Mouse (Mus musculus): ENCODE data around the gene Cdk4. TPM values are rescaled to one million over a fixed set of nuclear protein-coding genes. Genes with fewer than 3 reads are reported as not detected.

Gene Cdk4
- polyA plus RNA-seq, 1 experiment: 619 TPM

DNA sequence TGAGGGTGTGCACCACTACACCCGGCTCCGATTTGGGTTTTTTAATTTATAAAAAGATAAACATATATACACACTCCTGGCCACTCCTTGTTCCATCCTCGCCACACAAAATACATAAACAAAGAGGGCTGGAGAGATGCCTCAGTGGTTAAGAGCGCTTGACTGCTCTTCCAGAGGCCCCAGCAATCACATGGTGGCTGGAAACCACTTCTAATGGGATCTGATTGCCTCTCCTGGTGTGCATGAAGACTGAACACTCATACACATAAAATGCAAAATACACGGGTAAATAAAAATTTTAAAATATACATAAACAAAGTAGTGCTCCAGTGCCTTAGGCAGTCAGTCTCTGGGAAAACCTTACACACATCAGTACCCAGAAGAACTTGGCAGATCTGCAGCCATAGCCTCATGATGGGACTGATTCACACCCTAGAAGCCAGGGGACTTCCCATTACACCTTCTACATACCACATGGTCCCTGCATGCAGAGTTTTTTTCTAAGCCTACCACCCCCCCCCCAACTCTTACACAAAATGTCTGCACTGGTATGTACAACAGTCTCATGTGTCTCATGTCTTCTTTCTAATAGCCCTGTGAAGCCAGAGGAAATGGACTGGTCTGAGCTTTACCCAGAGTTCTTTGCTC is 20.7 kb upstream of the Cdk4 start:
- Histone ChIP-seq H3K36me3 (ENCODE audit: control insufficient read depth, insufficient read depth, low read length, poor library complexity, severe bottlenecking) (0 out of 2 replicates have a peak, but pooled peaks cover 4% of the 10 kb centered on the region), H3K9me3 (replicated peaks; ENCODE audit: control insufficient read depth, insufficient read depth, low read length, poor library complexity, severe bottlenecking) (no peaks in the 10 kb centered on the region), H3K27ac (ENCODE audit: insufficient read depth, low read length) (no peak overlapping the region), H3K4me1 (ENCODE audit: control insufficient read depth, insufficient read depth, low read length) (no peaks in the 10 kb centered on the region), H3K27me3 (ENCODE audit: control insufficient read depth, insufficient read depth, low read length, poor library complexity, severe bottlenecking) (no peaks in the 10 kb centered on the region), H3K4me3 (ENCODE audit: low read depth, low read length) (peak overlapping the region; percentile 80), H3K9ac (ENCODE audit: low read depth, poor library complexity, severe bottlenecking) (peak overlapping the region; percentile 75)
- TF ChIP-seq POLR2A (IDR thresholded peaks at IDR 0.05; ENCODE audit: insufficient read depth, low read length): no peak
- TF ChIP-seq EP300 (IDR thresholded peaks at IDR 0.05; ENCODE audit: insufficient read depth, low read depth, low read length): no peak
- TF ChIP-seq CTCF (IDR thresholded peaks at IDR 0.05; ENCODE audit: low read depth, low read length): no peak

DNA sequence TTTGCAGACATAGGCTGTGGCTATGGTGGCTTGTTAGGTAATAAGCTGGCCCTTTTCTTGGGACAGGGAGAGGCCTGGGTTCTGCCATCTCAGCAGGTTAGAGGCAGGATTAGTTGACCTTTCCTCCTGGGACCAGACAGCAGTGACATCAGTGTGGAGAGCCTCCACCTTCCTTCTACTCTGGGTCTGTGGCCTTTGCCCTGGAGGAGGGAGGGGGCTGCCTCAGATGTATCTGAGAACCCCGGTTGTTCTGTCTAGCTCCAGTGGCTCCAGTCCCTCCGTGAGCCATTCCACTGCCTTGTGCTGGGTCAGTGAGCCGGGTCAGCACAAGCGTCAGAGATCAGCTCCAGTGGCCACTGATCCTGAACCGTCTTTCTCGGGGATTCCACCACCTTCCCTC is 20.1 kb upstream of the Cdk4 start:
- Histone ChIP-seq H3K27me3 (ENCODE audit: control insufficient read depth, insufficient read depth, low read length, poor library complexity, severe bottlenecking) (no peaks in the 10 kb centered on the region), H3K27ac (ENCODE audit: insufficient read depth, low read length) (no peak overlapping the region), H3K4me3 (ENCODE audit: low read depth, low read length) (no peak overlapping the region), H3K9ac (ENCODE audit: low read depth, poor library complexity, severe bottlenecking) (no peak overlapping the region), H3K9me3 (replicated peaks; ENCODE audit: control insufficient read depth, insufficient read depth, low read length, poor library complexity, severe bottlenecking) (no peaks in the 10 kb centered on the region), H3K36me3 (ENCODE audit: control insufficient read depth, insufficient read depth, low read length, poor library complexity, severe bottlenecking) (0 out of 2 replicates have a peak, but pooled peaks cover 4% of the 10 kb centered on the region), H3K4me1 (ENCODE audit: control insufficient read depth, insufficient read depth, low read length) (no peaks in the 10 kb centered on the region)
- TF ChIP-seq EP300 (IDR thresholded peaks at IDR 0.05; ENCODE audit: insufficient read depth, low read depth, low read length) (no peak), CTCF (IDR thresholded peaks at IDR 0.05; ENCODE audit: low read depth, low read length) (no peak), POLR2A (IDR thresholded peaks at IDR 0.05; ENCODE audit: insufficient read depth, low read length) (no peak)

DNA sequence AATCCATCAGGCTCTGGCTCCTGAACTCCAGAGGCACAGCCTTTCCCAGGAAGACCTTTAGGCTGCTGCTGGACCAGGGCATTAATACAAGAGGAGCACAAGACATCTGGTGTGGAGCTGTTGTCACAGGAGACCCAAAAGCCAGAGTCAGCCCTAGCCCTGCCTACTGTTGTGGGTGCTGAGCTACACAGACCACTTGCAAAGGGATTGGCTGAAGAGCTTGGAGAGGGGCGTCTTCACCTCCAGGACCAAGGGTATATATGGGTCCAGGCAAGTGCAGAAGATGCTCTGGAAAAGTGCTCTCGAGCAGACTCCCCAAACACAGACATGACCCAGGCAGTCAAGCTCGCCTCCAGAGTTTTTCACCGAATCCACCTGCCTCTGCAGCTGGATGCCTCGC is 15.4 kb upstream of the Cdk4 start, which contains the start of gene Cyp27b1:
Gene Cyp27b1 (plus strand): TSS at position 297 of the 400 bp plus-strand sequence.
- Histone ChIP-seq H3K36me3 (ENCODE audit: control insufficient read depth, insufficient read depth, low read length, poor library complexity, severe bottlenecking) (0 out of 2 replicates have a peak, but pooled peaks cover 4% of the 10 kb centered on the region), H3K27ac (ENCODE audit: insufficient read depth, low read length) (no peak within 1 kb of the TSS), H3K4me1 (ENCODE audit: control insufficient read depth, insufficient read depth, low read length) (no peaks in the 10 kb centered on the region), H3K27me3 (ENCODE audit: control insufficient read depth, insufficient read depth, low read length, poor library complexity, severe bottlenecking) (no peaks in the 10 kb centered on the region), H3K9me3 (replicated peaks; ENCODE audit: control insufficient read depth, insufficient read depth, low read length, poor library complexity, severe bottlenecking) (no peaks in the 10 kb centered on the region), H3K4me3 (ENCODE audit: low read depth, low read length) (peak within 1 kb of the TSS; percentile 44), H3K9ac (ENCODE audit: low read depth, poor library complexity, severe bottlenecking) (peak within 1 kb of the TSS; percentile 7)
- TF ChIP-seq POLR2A (IDR thresholded peaks at IDR 0.05; ENCODE audit: insufficient read depth, low read length): no peak
- TF ChIP-seq EP300 (IDR thresholded peaks at IDR 0.05; ENCODE audit: insufficient read depth, low read depth, low read length): no peak
- no peak for TF ChIP-seq CTCF (IDR thresholded peaks at IDR 0.05; ENCODE audit: low read depth, low read length)

DNA sequence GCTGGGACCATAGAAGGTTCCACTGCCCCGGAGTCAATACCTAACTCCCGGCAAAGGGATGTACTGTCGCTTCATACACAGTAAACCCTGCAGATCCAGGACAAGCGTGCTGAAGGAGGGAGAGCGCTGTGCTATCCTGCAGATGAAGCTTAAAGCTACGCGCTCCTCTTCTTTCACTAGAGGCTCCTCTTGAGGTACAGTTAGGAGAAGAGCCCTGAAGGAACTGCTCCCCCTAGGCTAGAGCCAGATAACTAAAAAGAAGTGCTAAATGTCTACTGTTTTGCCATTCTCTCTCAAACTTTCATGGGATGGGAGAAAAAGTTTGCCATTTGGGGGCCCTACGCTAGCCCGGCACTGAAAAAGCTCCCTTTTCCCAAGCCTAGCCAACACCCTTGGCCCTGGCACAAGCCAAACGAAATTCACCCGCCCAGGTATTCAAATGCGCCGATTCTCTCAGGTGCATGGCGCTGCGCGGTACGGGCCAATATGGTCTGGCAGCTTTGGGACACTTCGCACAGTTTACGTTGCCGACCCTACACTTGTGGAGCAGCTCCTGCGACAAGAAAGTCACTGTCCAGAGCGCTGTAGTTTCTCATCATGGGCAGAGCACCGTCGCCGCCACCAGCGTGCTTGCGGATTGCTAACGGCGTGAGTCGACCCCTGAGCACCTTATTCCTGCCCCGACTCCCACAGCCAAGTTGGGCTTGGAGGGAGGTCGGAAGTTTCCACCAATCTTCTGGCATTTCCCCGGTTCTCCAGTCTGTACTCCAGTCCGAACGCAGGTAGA is 14.5 kb upstream of the Cdk4 start:
- H3K36me3 ChIP-seq (ENCODE audit: control insufficient read depth, insufficient read depth, low read length, poor library complexity, severe bottlenecking): 0 out of 2 replicates have a peak, but pooled peaks cover 4% of the 10 kb centered on the region
- TF ChIP-seq POLR2A (IDR thresholded peaks at IDR 0.05; ENCODE audit: insufficient read depth, low read length) (no peak), CTCF (IDR thresholded peaks at IDR 0.05; ENCODE audit: low read depth, low read length) (no peak), EP300 (IDR thresholded peaks at IDR 0.05; ENCODE audit: insufficient read depth, low read depth, low read length) (no peak)
- peak overlapping the region; percentile 7 for H3K9ac ChIP-seq (ENCODE audit: low read depth, poor library complexity, severe bottlenecking)
- H3K4me3 ChIP-seq (ENCODE audit: low read depth, low read length): peak overlapping the region; percentile 44
- no peaks in the 10 kb centered on the region for H3K27me3 ChIP-seq (ENCODE audit: control insufficient read depth, insufficient read depth, low read length, poor library complexity, severe bottlenecking)
- H3K4me1 ChIP-seq (ENCODE audit: control insufficient read depth, insufficient read depth, low read length): no peaks in the 10 kb centered on the region
- no peaks in the 10 kb centered on the region for H3K9me3 ChIP-seq (replicated peaks; ENCODE audit: control insufficient read depth, insufficient read depth, low read length, poor library complexity, severe bottlenecking)
- no peak overlapping the region for H3K27ac ChIP-seq (ENCODE audit: insufficient read depth, low read length)

DNA sequence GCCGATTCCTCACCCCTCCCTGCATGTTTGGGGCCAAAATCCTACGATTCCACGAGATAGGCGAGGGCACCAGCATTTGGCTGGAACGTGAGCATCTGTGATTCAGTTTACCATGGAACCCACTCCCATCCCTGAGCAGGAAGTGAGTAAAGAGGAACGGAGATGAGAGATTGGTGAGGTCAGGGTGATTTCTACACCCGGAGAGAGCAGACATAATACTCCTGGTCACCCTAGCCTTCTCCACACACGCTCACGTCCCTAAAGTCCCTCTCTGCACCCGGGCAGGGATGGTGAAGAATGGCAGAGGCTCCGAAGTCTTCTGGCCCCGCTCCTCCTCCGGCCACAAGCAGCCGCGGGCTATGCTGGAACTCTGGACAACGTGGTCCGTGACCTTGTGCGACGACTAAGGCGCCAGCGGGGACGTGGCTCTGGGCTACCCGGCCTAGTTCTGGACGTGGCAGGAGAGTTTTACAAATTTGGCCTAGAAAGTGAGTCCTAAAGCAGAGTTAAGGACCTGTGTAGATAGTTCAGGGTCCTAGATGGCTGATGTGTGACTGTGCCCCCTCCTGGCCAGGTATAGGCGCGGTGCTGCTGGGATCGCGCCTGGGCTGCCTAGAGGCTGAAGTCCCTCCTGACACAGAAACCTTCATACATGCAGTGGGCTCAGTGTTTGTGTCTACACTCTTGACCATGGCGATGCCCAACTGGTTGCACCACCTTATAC is 13.8 kb upstream of the Cdk4 start:
- Histone ChIP-seq H3K4me1 (ENCODE audit: control insufficient read depth, insufficient read depth, low read length) (no peaks in the 10 kb centered on the region), H3K27ac (ENCODE audit: insufficient read depth, low read length) (no peak overlapping the region), H3K4me3 (ENCODE audit: low read depth, low read length) (peak overlapping the region; percentile 44), H3K36me3 (ENCODE audit: control insufficient read depth, insufficient read depth, low read length, poor library complexity, severe bottlenecking) (0 out of 2 replicates have a peak, but pooled peaks cover 2% of the 10 kb centered on the region), H3K27me3 (ENCODE audit: control insufficient read depth, insufficient read depth, low read length, poor library complexity, severe bottlenecking) (no peaks in the 10 kb centered on the region), H3K9ac (ENCODE audit: low read depth, poor library complexity, severe bottlenecking) (peak overlapping the region; percentile 7), H3K9me3 (replicated peaks; ENCODE audit: control insufficient read depth, insufficient read depth, low read length, poor library complexity, severe bottlenecking) (no peaks in the 10 kb centered on the region)
- TF ChIP-seq POLR2A (IDR thresholded peaks at IDR 0.05; ENCODE audit: insufficient read depth, low read length): no peak
- TF ChIP-seq CTCF (IDR thresholded peaks at IDR 0.05; ENCODE audit: low read depth, low read length): peak; percentile 61
- TF ChIP-seq EP300 (IDR thresholded peaks at IDR 0.05; ENCODE audit: insufficient read depth, low read depth, low read length): no peak
